Mouse (Mus musculus) forebrain, embryonic 10.5 days (tissue): ENCODE results near the gene Ppih. TPM values are rescaled to one million over a fixed set of nuclear protein-coding genes. Genes with fewer than 3 reads are reported as not detected.
A peak's percentile ranks its signal among the peaks of the same experiment; 100 is the strongest.

Source experiments
- DNase-seq: peaks from one replicate; pipeline ENCODE4 v3.0.0-alpha.2; 2017; ENCODE audit warnings: low spot score; ENCODE audit errors: extremely low spot score
- H3K27ac ChIP-seq: fragments of 300-500 bp; sonication (generic); 2 replicates; pipeline ENCODE4 v1.5.1; 2016; ENCODE audit warnings: mild to moderate bottlenecking
- H3K27me3 ChIP-seq: fragments of 300-500 bp; sonication (generic); 2 replicates; pipeline ENCODE4 v1.6.1; 2016; ENCODE audit warnings: mild to moderate bottlenecking; ENCODE audit not compliant: poor library complexity, severe bottlenecking
- H3K36me3 ChIP-seq: fragments of 300-500 bp; sonication (generic); replicated peaks from 2 replicates; pipeline ENCODE4 v1.6.1; 2016; ENCODE audit warnings: mild to moderate bottlenecking, moderate library complexity
- H3K4me1 ChIP-seq: fragments of 300-500 bp; sonication (generic); 2 replicates; pipeline ENCODE4 v1.6.1; 2016
- H3K4me3 ChIP-seq: fragments of 300-500 bp; sonication (generic); 2 replicates; pipeline ENCODE4 v1.5.1; 2016; ENCODE audit warnings: mild to moderate bottlenecking, moderate library complexity
- H3K9me3 ChIP-seq: fragments of 300-500 bp; sonication (generic); 2 replicates; pipeline ENCODE4 v1.6.1; 2016; ENCODE audit warnings: mild to moderate bottlenecking, moderate library complexity
- WGBS: fragments of 180-500 bp; shearing (Covaris S2); methylation state at CpG from one replicate; pipeline ENCODE4 v1.1.7; 2016; 5-methylcytosine and 5-hydroxymethylcytosine counted together
- polyA plus RNA-seq: library from polyadenylated mRNA; unstranded; fragments of >200 nt; fragmentation: Nextera tagmentation; extraction: Ambion mirVana; gene quantifications from 2 replicates; pipeline ENCODE4 v1.2.1, GENCODE M21; 2016

Gene Ppih
- polyA plus RNA-seq = 156 and 159 TPM in 2 replicates

DNA sequence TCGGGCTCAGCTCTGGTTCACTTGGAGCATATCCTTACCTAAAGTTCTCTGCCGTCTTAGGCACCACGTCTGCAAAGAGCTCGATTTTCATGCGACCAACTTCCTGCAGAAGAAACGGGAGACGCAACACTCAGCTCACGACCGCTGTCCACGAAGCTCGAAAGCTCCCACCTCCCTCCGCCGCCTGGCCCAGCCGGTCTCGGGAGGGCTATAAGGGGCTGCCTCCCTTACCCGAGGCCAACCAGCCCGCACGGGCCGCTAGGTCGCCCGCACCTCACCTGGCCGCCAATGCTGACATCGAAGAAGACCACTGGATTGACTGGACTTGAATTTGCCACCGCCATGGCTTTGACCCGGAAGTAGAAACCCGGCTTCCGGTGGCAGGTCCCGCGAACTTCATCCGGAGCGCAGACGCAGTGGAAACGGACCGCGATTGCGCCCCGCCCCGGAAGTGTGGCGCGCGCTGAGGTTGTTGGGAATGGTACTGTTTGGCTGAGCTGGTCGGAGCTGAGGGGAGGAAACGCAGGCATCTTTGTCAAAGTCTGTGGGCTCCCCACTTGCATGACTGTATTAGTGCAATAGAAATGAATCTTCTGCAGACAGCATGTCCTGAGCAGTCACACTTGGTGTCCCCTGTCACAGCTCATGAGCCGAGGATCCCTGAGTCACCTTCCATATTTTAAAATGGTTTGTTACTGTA lies at the start of gene Ppih:
TSS of gene Ppih (minus strand) at position 416 of the 700 bp plus-strand sequence.
- H3K27ac ChIP-seq = peak within 1 kb of the TSS; percentile 86
- no peaks in the 10 kb centered on the region for H3K27me3 ChIP-seq
- under 1% methylated on average over 44 of the region's 44 CpGs for WGBS
- peaks cover 41% of the 10 kb centered on the region for H3K36me3 ChIP-seq
- H3K4me1 ChIP-seq = peaks cover 20% of the 10 kb centered on the region
- DNase-seq = peak; percentile 97
- peak within 1 kb of the TSS; percentile 78 for H3K4me3 ChIP-seq
- H3K9me3 ChIP-seq = no peaks in the 10 kb centered on the region

DNA sequence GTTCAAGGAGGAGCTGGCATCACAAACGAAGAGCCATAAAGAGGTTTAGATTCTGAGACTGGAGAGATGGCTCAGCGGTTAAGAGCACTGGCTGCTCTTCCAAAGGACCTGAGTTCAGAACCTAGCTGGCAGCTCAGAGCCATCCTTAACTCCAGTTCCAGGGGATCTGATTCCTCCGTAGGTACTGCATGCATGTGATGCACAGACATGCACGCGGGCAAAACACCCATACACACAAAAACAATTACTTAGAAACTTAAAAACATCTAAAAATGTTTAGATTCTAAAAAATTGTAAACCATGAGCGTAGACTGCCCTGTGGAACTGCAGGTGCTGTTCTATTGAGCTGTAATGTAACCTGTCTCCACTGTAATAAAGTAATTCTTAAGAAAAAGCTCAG lies 49.1 kb upstream of the Ppih start:
- Histone ChIP-seq H3K4me1 (no peaks in the 10 kb centered on the region), H3K36me3 (no peaks in the 10 kb centered on the region), H3K27me3 (no peaks in the 10 kb centered on the region), H3K27ac (no peak overlapping the region), H3K9me3 (peaks cover 3% of the 10 kb centered on the region; the same call in 1 of the 2 replicates), H3K4me3 (no peak overlapping the region)
- 86% methylated on average over 6 of the region's 6 CpGs for WGBS
- DNase-seq = no peak

DNA sequence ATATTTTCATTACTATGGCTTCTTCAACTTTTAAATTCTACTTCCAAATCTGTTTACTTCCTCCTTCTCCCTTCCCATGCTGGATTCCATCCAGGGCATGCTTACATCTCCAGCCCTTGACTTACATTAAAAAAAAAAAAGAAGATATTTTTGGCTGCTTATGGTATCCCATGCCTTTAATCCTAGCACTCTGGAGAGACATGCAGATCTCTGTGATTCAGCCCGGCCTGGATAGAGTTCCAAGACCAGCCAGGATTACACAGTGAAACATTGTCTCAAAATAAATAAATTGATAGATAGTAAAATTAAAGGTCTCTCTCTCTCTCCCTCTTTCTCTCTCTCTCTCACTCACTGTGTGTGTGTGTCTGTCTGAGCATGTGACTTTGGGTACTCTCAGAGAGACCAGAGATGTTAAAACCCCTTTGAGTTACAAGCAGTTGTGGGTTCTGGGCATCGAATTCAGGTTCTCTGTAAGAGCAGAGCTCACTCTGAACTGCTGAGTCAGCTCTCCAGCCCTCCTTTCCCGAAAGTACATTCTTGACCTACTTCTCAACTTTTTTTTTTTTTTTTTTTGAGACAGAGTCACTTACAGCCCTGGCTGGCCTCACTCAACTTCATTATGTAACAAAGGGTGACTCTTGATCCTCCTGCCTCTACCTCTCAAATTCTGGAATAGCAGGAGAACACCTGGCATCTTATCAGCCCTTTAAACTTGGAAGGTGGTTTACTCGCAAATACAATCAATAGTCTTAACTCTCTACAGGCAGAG lies 46.6 kb upstream of the Ppih start:
- Histone ChIP-seq H3K4me1 (no peaks in the 10 kb centered on the region), H3K36me3 (no peaks in the 10 kb centered on the region), H3K9me3 (no peaks in the 10 kb centered on the region), H3K27me3 (no peaks in the 10 kb centered on the region), H3K27ac (no peak overlapping the region), H3K4me3 (no peak overlapping the region)
- no peak for DNase-seq
- WGBS = 83% methylated on average over 4 of the region's 4 CpGs

DNA sequence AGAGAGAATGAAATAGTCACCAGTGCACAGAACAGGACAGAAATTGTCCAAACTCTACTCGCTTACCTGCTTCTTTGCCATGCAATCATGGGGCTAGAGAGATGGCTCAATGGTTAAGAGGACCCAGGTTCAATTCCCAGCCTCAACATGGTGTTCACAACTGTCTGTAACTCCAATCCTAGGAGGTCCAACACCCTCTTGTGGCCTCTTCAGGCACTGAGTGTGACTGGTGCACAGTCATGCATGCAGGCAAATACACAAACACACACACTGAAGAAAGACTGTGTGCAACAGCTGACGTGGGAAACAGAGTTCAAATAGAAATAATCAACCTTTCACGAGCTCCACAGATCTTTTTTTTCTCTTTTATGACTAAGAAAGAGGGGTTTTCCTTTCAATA lies 41.9 kb upstream of the Ppih start:
- Histone ChIP-seq H3K4me1 (peaks cover 9% of the 10 kb centered on the region), H3K27ac (no peak overlapping the region), H3K9me3 (no peaks in the 10 kb centered on the region), H3K4me3 (no peak overlapping the region), H3K36me3 (no peaks in the 10 kb centered on the region), H3K27me3 (peaks cover 5% of the 10 kb centered on the region)
- no peak for DNase-seq
- 80% methylated on average over 3 of the region's 3 CpGs for WGBS

DNA sequence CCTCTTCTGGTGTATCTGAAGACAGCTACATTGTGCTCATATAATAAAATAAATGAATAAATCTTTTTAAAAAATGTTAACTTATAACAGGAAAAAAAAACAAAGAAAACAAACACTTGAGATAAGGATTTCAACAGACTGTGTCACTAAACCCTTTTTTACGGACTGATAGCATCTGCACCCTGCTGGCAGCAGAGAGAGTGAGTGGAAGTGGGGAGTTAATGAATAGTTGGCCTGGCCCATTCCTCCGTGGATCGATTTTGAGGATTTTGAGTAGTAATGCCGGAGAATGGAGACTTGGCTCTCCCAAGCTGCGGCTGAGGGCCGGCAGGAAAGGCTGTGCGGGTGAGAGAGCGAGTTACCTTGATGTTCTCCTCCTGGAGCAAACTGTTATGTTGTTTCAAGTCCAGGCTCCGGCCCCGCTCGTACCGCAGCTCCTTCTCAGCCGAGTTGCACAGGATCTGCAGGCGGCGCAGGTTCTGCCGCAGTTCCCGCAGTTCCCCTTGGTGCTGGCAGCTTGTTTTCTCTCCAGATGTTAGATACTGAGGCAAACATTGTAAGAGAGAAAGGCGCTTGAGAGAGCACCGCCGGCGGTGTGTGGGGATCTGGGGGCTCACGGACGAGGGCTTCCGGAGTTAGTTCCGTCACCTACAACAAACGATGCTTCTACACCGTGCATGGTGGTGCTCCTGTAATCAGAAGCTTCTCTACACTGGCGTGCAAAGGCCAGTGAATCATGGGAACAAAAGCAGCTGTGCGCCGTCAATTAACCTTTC lies 39.0 kb upstream of the Ppih start:
- Histone ChIP-seq H3K4me3 (peak overlapping the region; percentile 53), H3K27me3 (peaks cover 13% of the 10 kb centered on the region), H3K9me3 (no peaks in the 10 kb centered on the region), H3K4me1 (peaks cover 9% of the 10 kb centered on the region), H3K36me3 (no peaks in the 10 kb centered on the region), H3K27ac (peak overlapping the region; percentile 74)
- 10% methylated on average over 30 of the region's 30 CpGs for WGBS
- peak; percentile 42 for DNase-seq

DNA sequence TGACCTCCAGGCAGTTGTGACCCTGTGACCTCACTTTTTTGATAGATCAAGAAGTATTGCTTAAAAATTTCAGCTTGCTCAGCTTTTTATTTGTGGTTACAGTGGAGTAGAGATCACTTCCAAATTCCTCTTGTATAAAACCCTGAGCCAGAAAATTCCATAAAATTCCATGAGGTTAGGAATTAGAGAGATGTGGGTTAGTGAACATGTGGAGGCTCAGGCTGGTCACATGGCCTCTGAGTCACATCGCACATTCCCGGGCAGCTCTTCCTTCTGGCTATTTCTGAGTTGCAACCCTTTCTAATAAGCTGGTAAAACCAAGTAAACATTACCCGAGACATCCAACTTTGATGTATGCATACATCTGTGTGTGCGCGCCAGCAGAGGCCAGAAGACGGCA lies 25.2 kb upstream of the Ppih start:
- H3K4me1 ChIP-seq = no peaks in the 10 kb centered on the region
- H3K4me3 ChIP-seq = no peak overlapping the region
- no peak overlapping the region for H3K27ac ChIP-seq
- H3K36me3 ChIP-seq = no peaks in the 10 kb centered on the region
- H3K9me3 ChIP-seq = no peaks in the 10 kb centered on the region
- no peak for DNase-seq
- H3K27me3 ChIP-seq = no peaks in the 10 kb centered on the region
- WGBS = 96% methylated on average over 6 of the region's 6 CpGs

DNA sequence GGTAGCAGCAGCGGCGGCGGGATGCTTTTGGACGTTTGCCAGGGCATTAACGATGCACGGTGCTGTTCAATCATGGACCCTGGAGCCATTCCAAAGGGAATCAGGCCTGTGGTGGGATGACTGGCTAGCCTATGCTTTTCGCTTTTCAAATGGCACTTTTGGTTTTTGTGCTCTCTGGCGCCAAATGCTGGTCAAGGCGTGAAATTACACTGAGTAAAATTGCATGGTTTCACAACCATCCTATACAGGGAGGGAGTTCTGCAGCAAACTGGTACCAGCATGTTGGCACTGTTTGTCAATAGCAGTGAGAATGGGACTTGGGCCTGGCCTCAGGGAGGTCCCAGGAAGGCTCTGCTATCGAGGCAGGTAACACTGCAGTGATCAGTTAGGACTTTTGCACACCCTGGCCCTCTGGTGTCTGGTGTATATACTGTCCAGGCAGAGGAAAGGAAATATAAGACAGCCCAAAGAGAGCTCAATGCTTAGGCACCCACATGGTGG lies 18.6 kb upstream of the Ppih start:
- DNase-seq = peak; percentile 49
- no peak overlapping the region for H3K27ac ChIP-seq

DNA sequence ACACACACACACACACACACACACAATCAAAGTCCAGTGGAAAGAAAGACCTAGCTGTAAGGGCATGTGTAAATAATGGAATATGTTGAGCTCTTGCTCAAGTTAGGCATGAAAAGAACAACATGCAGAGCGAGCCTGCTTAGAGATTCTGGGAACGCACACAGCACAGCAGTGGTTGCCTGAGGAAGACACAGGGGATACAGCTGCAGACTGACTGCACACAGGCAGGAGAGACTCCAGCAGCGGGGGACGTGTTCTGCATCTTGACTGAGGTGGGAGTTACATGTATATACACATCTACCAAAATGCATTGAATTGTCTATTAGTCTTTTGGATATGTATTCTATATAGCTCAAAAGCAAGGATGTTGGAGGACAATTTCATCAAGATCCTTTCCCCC lies 18.1 kb upstream of the Ppih start:
- WGBS = 87% methylated on average over 4 of the region's 4 CpGs
- Histone ChIP-seq H3K4me1 (peaks cover 8% of the 10 kb centered on the region; the same call in 1 of the 2 replicates), H3K36me3 (no peaks in the 10 kb centered on the region), H3K4me3 (no peak overlapping the region), H3K27me3 (no peaks in the 10 kb centered on the region), H3K9me3 (no peaks in the 10 kb centered on the region), H3K27ac (no peak overlapping the region)
- no peak for DNase-seq

More for the DNA sequence above, 18.6 kb upstream of the Ppih start:
- 9% methylated on average over 10 of the region's 10 CpGs for WGBS
- H3K9me3 ChIP-seq = no peaks in the 10 kb centered on the region
- no peak overlapping the region for H3K4me3 ChIP-seq
- peaks cover 8% of the 10 kb centered on the region; the same call in 1 of the 2 replicates for H3K4me1 ChIP-seq
- no peaks in the 10 kb centered on the region for H3K36me3 ChIP-seq
- H3K27me3 ChIP-seq = no peaks in the 10 kb centered on the region

DNA sequence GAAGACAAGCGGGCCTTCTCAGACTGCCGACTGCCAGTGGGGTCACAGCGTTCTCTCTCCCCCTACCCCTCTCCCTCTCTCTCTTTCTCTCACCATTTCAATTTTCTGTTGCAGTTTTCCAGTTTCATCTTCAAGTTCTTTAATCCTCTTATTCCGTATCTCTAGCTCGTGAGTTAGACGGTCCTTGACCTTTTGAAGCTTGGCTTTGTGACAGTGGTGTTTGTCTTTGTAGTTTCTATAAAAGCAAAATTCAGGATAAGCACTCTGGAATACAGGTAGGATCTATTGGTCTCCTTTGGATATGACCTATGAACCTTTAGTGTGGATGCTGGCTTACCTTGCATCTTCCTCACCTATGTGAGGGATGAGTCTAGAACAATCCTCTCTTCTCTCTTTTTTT lies 13.1 kb upstream of the Ppih start:
- no peak for DNase-seq
- H3K27ac ChIP-seq = no peak overlapping the region
- no peaks in the 10 kb centered on the region for H3K27me3 ChIP-seq
- 85% methylated on average over 6 of the region's 6 CpGs for WGBS
- H3K9me3 ChIP-seq = no peaks in the 10 kb centered on the region
- H3K4me1 ChIP-seq = peaks cover 2% of the 10 kb centered on the region; the same call in 1 of the 2 replicates
- no peak overlapping the region for H3K4me3 ChIP-seq
- no peaks in the 10 kb centered on the region for H3K36me3 ChIP-seq

DNA sequence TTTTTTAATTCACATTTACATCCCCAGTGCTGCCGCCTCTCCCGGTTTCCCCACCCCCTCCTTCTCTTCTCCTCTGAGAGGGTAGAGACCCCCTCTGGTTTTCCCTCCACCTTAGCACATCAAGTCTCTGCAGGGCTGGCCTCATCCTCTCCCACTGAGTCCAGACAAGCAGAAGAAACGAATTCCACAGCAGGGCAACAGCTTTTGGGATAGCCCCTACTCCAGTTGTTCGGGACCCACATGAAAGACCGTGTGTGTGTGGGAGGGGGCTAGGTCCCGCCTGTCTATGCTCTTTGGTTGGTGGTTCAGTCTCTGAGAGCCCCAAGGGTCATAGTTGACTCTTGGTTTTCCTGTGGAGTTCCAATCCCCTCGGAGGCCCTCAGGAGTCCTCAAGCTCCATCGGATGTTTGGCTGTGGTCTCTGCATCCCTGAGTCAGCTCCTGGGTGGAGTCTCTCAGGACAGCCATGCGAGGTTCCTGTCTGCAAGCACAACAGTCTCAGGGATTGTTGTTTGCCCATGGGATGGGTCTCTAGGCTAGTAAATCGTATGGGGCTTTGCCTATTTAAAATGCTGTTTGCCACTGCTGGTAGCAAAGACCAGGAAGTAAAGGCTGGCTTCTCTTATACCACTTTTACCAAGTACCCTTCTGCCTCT lies 677 bp upstream of the Ppih start:
- no peaks in the 10 kb centered on the region for H3K27me3 ChIP-seq
- H3K4me3 ChIP-seq = peak overlapping the region; percentile 78
- no peaks in the 10 kb centered on the region for H3K9me3 ChIP-seq
- peaks cover 20% of the 10 kb centered on the region for H3K4me1 ChIP-seq
- 34% methylated on average over 10 of the region's 10 CpGs for WGBS
- H3K27ac ChIP-seq = peak overlapping the region; percentile 86
- DNase-seq = no peak
- H3K36me3 ChIP-seq = peaks cover 34% of the 10 kb centered on the region

DNA sequence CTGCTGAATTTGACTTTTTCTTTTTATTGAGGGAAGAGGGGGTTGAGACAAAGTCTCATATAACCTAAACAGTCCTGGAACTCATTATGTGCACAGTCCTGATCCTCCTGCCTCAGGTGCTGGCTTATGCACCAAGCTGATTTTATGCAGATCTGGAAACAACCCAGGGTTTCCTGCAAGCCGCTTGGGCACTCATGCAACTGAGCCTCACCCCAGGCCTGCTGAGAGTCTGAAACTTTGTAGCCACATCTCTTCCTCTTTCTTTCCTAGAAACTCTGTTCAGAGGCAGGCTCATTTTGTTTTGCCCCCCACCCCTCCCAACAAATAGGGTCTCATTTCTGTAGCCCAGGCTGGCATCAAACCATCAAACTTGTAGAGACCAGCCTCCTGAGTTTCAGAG lies 6.6 kb downstream of the Ppih start:
- Histone ChIP-seq H3K27me3 (no peaks in the 10 kb centered on the region), H3K27ac (no peak overlapping the region), H3K4me3 (no peak overlapping the region), H3K36me3 (peaks cover 98% of the 10 kb centered on the region), H3K9me3 (no peaks in the 10 kb centered on the region), H3K4me1 (peaks cover under 1% of the 10 kb centered on the region; the same call in 1 of the 2 replicates)
- 85% methylated on average over 1 of the region's 1 CpGs for WGBS
- no peak for DNase-seq

DNA sequence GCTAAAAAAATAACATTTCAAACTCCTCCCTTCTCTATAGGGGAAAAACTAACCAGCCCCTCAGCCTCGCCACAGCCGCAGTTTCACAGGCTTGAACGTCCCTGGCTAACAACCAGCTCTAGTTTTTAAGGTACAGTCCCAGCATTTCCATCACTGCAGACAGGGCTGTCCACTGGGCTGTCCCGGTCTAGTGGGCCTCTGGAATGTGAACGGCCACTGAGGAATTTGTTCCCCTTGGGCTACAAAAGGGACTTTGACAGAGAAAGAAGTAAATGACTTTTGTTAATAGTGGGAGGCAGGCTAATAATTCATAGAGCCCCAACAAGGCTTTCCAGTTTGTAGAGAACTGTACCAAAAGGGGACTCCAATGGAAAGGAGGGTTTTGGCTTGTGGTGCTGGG lies 14.9 kb downstream of the Ppih start:
- H3K9me3 ChIP-seq = no peaks in the 10 kb centered on the region
- no peak overlapping the region for H3K27ac ChIP-seq
- H3K4me3 ChIP-seq = no peak overlapping the region
- DNase-seq = no peak
- H3K27me3 ChIP-seq = no peaks in the 10 kb centered on the region
- 79% methylated on average over 5 of the region's 5 CpGs for WGBS
- peaks cover 65% of the 10 kb centered on the region for H3K36me3 ChIP-seq
- no peaks in the 10 kb centered on the region for H3K4me1 ChIP-seq
